Mouse (Mus musculus) bone marrow macrophage, adult 2 months (primary cell): ENCODE data around the gene Rap1gap2.

Source experiments
- CTCF ChIP-seq: IDR thresholded peaks from 2 replicates; pipeline ENCODE4 v1.5.1; 2012; ENCODE audit warnings: low read depth, mild to moderate bottlenecking, low read length, moderate library complexity
- POLR2A ChIP-seq: IDR thresholded peaks from 2 replicates; pipeline ENCODE4 v1.6.1; 2012; ENCODE audit warnings: mild to moderate bottlenecking, low read depth, low read length, borderline replicate concordance

DNA sequence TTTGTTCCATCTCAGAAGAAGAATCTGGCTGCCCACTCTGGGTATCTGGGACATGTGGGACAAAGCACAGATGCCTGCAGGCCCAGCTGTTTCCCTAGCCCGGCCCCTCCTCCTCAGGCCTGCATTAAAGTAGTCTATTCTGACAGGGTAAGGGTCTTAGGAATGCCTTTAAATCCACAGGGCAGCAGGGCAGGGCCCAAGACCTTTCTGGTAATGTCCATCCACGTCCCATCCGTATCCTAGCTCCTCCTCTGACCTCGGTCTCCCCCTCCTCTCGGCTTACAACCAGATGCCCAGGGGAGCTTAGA lies 201.3 kb downstream of the Rap1gap2 start:
- TF ChIP-seq CTCF: no peak
- TF ChIP-seq POLR2A: no peak
